Mouse (Mus musculus) testis, adult 2 months (tissue): ENCODE results near the gene Mthfr.

Experiments used
- CTCF ChIP-seq: fragments of 200-500 bp; IDR thresholded peaks from 2 replicates; pipeline ENCODE4 v1.5.1; 2012; ENCODE audit warnings: low read depth, mild to moderate bottlenecking, inconsistent platforms, low read length, moderate library complexity; ENCODE audit not compliant: control insufficient read depth, insufficient read depth, insufficient replicate concordance
- POLR2A ChIP-seq: fragments of 200-500 bp; IDR thresholded peaks from 2 replicates; pipeline ENCODE4 v1.6.1; 2012; ENCODE audit warnings: low read depth, mild to moderate bottlenecking, inconsistent platforms, low read length, moderate library complexity; ENCODE audit not compliant: control insufficient read depth

- TF ChIP-seq CTCF (no peak), POLR2A (no peak)
Measured at GRCm38 (mm10) chr4:147993571-147994095, 45.2 kb upstream of the Mthfr start.
